Mouse (Mus musculus) ES-E14 (cell line): Measurements from ENCODE around the gene Snx14.

ENCODE experiments used
- HCFC1 ChIP-seq: IDR thresholded peaks from 2 replicates; pipeline ENCODE4 v1.6.1; 2012; ENCODE audit warnings: low read length, inconsistent platforms, borderline replicate concordance; ENCODE audit not compliant: insufficient read depth
- ZNF384 ChIP-seq: IDR thresholded peaks from 2 replicates; pipeline ENCODE4 v1.6.1; 2012; ENCODE audit warnings: low read depth, low read length, inconsistent platforms

DNA sequence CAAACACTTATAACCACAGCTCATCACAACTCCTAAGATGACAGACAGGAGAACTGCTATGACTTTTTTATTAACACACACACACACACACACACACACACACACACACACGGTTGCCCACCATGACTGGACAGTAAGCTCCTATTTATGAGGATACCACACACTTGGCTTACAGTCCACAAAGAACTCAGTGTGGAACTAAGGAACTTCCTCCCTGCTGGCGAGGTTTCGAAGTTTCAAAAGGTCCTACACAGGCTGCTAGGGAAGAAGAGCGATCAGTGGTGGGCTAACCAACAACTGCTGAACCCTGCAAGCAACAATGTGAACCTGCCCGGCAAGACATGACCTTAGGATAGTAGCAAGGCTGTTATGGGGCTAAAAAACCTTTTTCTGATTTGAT, 61.3 kb downstream of the Snx14 start:
- TF ChIP-seq ZNF384 (no peak), HCFC1 (no peak)
